Mouse (Mus musculus) central nervous system, embryonic 11.5 days (tissue): ENCODE data around the gene Rnf25. TPM values are rescaled to one million over a fixed set of nuclear protein-coding genes. Genes with fewer than 3 reads are reported as not detected.

Source experiments
- polyA plus RNA-seq: library from polyadenylated mRNA; depleted of rRNA; stranded (reverse); fragments of >200 nt; gene quantifications from 2 replicates; pipeline ENCODE4 v1.2.3, GENCODE M21; 2012; rRNA removed

The Rnf25 gene
- 82.2 and 101 TPM in 2 replicates for polyA plus RNA-seq

GRCm38 (mm10) chr1:74601267-74601962 lies at the start of gene Rnf25, which contains the start of gene Stk36:
Gene Rnf25, minus strand, starts transcription at chr1:74601397.
Gene Stk36, plus strand, starts transcription at chr1:74601445.

GRCm38 (mm10) chr1:74587773-74588445 lies 13.3 kb downstream of the Rnf25 start, which contains the start of the genes Zfp142 and Bcs1l:
Gene Zfp142, minus strand, starts transcription at chr1:74588246.
Gene Bcs1l, plus strand, starts transcription at chr1:74588289.

GRCm38 (mm10) chr1:74544184-74544583 lies 57.0 kb downstream of the Rnf25 start, which contains the start of gene Usp37:
Gene Usp37, minus strand, starts transcription at chr1:74544284.

Other genes with a start within 250 kb of the Rnf25 start
- 0.85 and 1.5 TPM in 2 replicates for gene Catip, start 239.3 kb downstream of the Rnf25 start, polyA plus RNA-seq
- 2.4 and 3.0 TPM in 2 replicates for gene Slc11a1, start 226.2 kb downstream of the Rnf25 start, polyA plus RNA-seq
- gene Ctdsp1, start 209.9 kb downstream of the Rnf25 start, polyA plus RNA-seq: 45.6 and 69.4 TPM in 2 replicates
- 0.14 and 0.15 TPM in 2 replicates for gene Vil1, start 192.0 kb downstream of the Rnf25 start, polyA plus RNA-seq
- 54.9 and 74.0 TPM in 2 replicates for gene Cnot9, start 95.3 kb downstream of the Rnf25 start, polyA plus RNA-seq
- gene Plcd4, start 58.5 kb downstream of the Rnf25 start, polyA plus RNA-seq: 0.37 and 0.67 TPM in 2 replicates
- gene Usp37, start 57.1 kb downstream of the Rnf25 start, polyA plus RNA-seq: 15.2 and 20.2 TPM in 2 replicates
- gene Zfp142, start 13.2 kb downstream of the Rnf25 start, polyA plus RNA-seq: 12.1 and 21.0 TPM in 2 replicates
- gene Bcs1l, start 13.1 kb downstream of the Rnf25 start, polyA plus RNA-seq: 16.8 and 17.9 TPM in 2 replicates
- 14.3 and 14.7 TPM in 2 replicates for gene Stk36, start within 50 bp of the Rnf25 start, polyA plus RNA-seq
- gene Ttll4, start 60.3 kb upstream of the Rnf25 start, polyA plus RNA-seq: 47.9 and 54.3 TPM in 2 replicates
- 9.7 and 9.9 TPM in 2 replicates for gene Cyp27a1, start 112.2 kb upstream of the Rnf25 start, polyA plus RNA-seq
- 0.29 and 0.35 TPM in 2 replicates for gene Prkag3, start 147.8 kb upstream of the Rnf25 start, polyA plus RNA-seq
- 4.7 and 7.1 TPM in 2 replicates for gene Wnt6, start 170.5 kb upstream of the Rnf25 start, polyA plus RNA-seq
- gene Wnt10a, start 190.1 kb upstream of the Rnf25 start, polyA plus RNA-seq: 0.70 and 0.94 TPM in 2 replicates